Mouse (Mus musculus) embryo, embryonic 11 days (tissue): ENCODE data around the gene Olfr619.

ENCODE experiments used
- DNase-seq: peaks from one replicate; pipeline ENCODE4 v3.0.0-alpha.2; 2015

Gene Olfr619

DNA sequence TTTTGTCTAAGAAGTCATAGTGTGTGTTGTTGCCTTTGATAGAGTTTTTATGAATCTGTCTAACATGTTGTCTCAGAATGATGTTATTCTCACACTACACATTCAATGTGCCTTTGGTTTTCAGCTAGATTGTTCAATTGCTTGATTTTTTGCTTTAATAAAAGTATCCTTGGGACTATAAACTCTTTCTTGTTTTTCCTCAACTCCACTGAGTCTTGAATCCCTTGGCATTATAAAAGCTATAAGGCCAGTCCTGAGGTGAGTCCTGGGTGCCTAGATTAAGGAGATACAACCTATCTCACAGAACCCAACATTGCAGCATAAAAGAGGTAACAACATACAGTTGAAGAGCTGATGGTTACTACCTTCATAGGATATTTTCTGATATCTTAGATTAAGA is at the start of gene Olfr619:
Olfr619 (plus strand) TSS at position 301 of the 400 bp plus-strand sequence.
- no peak for DNase-seq

DNA sequence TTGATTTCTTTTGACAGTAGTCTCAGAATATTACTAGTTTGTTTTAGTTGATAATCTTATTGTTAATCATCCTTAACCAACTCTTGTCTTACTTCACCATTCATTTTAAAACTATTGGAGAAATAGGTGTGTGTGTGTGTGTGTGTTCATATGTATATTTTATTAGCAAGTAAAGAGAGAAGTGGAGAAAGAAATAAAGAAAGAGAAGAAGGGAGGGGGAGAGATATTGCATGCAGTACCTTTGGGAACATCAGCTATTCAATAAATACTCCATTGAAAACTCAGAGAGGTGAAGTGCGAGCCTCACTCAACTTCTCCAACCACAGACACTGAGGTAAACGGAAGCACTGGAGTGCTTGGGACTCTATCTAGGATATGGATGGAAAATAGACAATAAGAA is 44.6 kb upstream of the Olfr619 start, which contains the start of gene Olfr615:
Olfr615 (plus strand) TSS at position 301 of the 400 bp plus-strand sequence.
- DNase-seq: no peak

DNA sequence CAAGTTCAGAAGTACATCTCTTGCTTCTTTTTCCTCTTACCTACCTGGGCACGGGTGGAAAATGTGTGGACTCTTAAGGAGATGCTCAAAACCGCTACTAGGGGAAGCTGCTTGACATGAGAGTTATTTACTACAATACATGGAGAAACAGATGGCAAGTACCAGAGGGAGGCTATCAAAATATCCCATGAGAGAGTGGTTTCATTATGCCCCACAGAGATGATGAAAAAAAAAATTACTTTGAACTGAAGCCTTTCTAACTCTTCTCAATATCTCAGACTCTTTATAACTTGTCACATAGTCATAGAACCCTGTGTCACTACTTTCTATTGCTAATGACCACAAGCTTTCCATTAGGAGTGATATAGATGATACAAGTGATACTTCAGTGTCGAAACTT is 31.3 kb upstream of the Olfr619 start, which contains the start of gene Olfr616:
Olfr616 (minus strand) TSS at position 101 of the 400 bp plus-strand sequence.
- no peak for DNase-seq

DNA sequence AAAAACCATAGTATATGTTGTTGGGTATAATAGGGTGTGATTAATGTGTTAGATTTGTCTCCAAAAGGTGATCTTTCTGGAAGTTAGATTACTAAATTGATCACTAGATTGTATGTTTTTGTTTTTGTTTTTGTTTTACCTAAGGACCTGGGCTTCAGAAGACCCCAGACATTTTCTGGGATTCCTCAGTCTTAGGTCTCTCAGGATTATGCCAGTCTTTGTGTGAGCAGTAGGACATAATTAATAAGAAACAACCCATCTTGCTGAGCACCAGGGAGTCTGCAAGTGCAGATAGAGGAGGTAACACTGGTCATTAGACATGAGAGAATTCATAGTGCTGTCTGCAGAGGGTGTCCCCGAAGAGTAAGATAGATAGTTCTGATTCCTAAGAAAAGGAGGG is 27.6 kb upstream of the Olfr619 start, which contains the start of gene Olfr617:
Olfr617 (plus strand) TSS at position 301 of the 400 bp plus-strand sequence.
- no peak for DNase-seq

DNA sequence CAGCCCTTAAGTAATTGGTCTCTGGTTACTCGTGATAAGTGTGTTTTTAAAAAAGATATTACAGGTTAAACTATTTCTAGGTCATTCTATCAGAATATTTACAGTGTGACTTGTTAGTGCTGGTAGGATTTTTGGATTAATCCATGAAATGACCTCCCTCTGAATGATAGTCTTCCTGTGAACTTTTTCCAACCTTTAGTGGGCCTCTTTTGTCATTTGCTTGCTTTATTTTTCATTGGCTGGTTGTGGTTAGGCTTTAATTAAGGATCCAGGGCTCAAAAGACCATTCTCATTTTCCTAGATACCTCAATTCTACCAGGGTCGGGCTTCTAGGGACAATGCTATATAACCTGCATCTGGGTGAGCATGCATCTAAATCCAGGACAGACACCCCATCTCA is 10.6 kb upstream of the Olfr619 start, which contains the start of gene Olfr618:
Olfr618 (plus strand) TSS at position 301 of the 400 bp plus-strand sequence.
- no peak for DNase-seq

DNA sequence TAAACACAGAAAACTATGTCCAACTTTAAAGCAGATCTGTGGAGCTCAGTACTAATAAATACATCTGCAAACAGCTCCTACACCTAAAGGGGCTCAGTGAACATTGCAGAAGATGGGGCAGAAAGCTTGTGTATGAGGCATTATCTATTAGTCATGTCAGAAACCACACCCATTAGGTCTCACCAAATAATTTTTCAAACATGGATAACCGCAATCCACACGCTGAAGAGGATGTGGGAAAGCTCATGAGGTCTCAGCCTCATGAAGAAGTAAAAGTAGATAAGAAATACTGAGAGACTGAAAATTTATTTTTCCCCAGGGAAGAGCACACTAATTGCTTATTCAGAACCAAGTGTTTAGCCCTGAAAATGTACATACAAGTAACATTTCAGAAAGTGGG is 7.0 kb downstream of the Olfr619 start:
- no peak for DNase-seq

DNA sequence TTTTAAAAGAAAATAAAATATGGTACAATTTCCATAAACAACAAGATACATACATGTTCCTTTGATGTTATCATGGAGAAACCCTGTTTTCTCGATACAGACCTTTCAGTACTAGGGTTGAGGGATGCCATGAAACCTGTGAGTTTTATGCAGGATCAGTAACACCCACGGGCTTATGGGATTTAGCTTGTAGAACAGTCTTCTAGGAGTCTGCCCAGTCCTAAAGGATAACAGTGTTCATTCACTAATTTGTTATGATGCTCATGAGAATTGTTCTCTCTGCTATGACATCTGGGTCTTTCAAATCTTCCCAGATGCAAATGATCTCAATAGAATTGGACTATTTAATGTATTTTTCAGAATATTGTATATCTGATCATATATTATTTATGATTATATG is 12.1 kb downstream of the Olfr619 start, which contains the start of gene Olfr620:
Olfr620 (minus strand) TSS at position 101 of the 400 bp plus-strand sequence.
- DNase-seq: no peak

DNA sequence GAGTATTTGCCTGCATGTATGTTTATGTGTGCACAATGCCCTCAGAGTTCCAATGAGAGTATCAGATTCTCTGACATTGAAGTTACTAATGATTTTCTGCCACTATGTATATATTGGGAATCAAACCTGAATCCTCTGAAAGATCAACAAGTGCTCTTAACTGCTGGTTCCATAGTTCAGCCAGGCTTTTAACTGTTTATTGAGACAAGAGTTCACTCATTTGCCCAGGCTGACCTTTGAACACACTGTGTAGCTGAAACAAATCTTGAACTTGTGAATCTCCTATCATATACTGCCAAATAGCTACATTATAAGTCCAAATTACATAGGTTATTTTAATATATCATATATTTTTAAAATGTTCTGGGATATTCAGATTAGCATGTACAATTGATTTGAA is 36.4 kb downstream of the Olfr619 start:
- no peak for DNase-seq

DNA sequence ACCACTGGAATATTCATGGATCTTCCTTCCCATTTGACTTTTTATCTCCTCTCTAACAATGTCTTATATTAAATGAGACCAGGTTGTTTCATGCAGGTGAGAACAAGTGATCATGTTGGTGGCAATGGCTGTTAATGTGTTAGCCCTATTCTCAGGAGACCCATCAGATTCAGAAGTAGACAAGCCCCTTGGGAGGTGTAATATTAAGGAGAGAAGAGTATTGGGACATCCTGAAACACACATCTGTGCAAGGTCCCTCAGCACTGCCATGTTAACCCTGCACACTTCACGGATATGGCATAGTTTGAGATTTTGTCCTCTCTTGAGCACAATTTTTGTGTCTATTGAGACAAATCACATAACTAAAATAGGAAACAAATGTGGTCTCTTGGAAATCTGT is 42.2 kb downstream of the Olfr619 start, which contains the start of gene Olfr622:
Olfr622 (minus strand) TSS at position 101 of the 400 bp plus-strand sequence.
- DNase-seq: no peak

DNA sequence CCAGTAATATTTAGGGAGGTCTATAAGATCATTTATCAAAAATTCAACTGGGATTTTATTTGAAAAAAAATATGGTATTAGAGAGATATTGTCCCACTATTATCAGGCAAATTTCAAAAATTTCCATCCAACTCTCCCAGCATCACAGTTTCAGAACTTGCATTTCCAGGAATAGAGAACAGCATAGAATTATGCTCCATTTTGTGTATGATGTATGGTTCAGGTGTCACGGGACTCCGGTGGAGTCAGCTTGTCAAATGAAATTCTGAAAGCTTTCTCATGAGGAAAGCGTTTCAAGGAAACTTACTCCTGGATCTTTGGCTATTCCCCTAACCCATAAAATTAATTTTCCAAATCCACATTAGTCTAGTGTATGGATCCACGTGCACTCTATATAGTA is 43.7 kb downstream of the Olfr619 start:
- DNase-seq: no peak
